In the genomic region with DNA sequence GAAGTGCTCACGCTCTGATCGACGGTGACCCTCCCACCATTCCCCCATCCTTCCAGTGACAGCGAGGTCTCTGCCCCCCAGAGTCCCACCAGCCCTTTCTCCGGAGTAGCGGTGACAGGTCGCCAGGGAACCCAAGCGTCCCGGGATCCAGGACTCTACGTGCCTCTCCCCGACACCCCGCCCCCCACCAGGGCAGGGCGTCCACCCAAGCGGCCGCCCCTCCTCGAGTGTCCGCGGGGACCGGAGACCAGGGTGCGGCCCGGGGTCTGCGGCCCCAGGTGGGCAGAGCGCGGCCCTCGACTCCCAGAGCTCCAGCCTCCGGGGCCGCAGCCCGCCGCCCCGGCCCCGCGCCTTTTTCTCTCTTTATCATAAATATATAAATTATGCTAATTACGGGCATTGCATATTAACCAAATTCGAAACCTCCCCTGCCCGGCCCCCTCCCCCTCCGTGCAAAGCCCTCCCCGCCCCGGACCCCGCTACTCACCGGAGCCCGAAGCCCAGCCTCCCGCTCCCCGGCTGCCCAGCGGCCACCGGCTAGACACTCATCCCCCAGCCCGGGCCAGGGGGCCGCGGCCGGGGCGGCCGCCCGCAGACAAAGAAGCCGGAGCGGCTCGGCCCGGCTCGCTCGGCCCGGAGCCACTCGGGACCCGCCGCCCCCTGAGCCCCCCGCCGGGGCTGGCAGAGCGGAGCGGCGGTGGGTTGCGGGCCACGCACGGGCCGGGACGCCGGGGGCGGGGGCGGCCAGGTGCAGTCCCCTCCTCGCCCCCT, we compare ENCODE assay signal across 8 mouse cellular contexts. TPM values are rescaled to one million over a fixed set of nuclear protein-coding genes. Genes with fewer than 3 reads are reported as not detected.
DNase-seq lines count a peak whose midpoint lies in the region; ATAC-seq and TF ChIP-seq lines count a peak whose summit lies in the region.

A gene (minus strand): TSS at position 709 of the 771 bp plus-strand sequence.

- WGBS in hindbrain, embryonic 14.5 days: 2% methylated on average over 58 of the region's 76 CpGs

- intact Hi-C loops in gastrocnemius, adult 2 months (cut with DNase I): loop anchor here (1.0 kb wide), 1 partner anchor 14 kb away; no protein-coding TSS in a partner anchor

- TF ChIP-seq CTCF in gastrocnemius, adult 2 months (IDR thresholded peaks at IDR 0.05): no peak

- H3K27ac ChIP-seq in gastrocnemius, adult 2 months: peak within 1 kb of the TSS; percentile 91
- peak within 1 kb of the TSS; percentile 83 for H3K27ac ChIP-seq in hindbrain, embryonic 14.5 days

- peak within 1 kb of the TSS; percentile 90 for H3K4me3 ChIP-seq in gastrocnemius, adult 2 months
- peak within 1 kb of the TSS; percentile 73 for H3K4me3 ChIP-seq in hindbrain, embryonic 14.5 days (replicated peaks; ENCODE audit: low read length)

- peaks cover 12% of the 10 kb centered on the region; the same call in 1 of the 2 replicates for H3K4me1 ChIP-seq in hindbrain, embryonic 14.5 days (replicated peaks; ENCODE audit: control insufficient read depth, insufficient read depth, low read length)

- H3K36me3 ChIP-seq in hindbrain, embryonic 14.5 days (replicated peaks; ENCODE audit: control insufficient read depth, insufficient read depth): no peaks in the 10 kb centered on the region

- no peaks in the 10 kb centered on the region for H3K9me3 ChIP-seq in hindbrain, embryonic 14.5 days (ENCODE audit: control insufficient read depth, low read length)

- H3K27me3 ChIP-seq in hindbrain, embryonic 14.5 days (ENCODE audit: control insufficient read depth, insufficient read depth, low read length): no peaks in the 10 kb centered on the region

- ATAC-seq in hindbrain, embryonic 14.5 days (ENCODE audit: low FRiP score): peak; percentile 78

- peak; percentile 43 for DNase-seq in NIH3T3 (ENCODE audit: low read depth)
- peak; percentile 66 for DNase-seq in cerebellum, adult 11-12 months
- DNase-seq in gastrocnemius, adult 2 months: peak; percentile 76
- DNase-seq in hindbrain, embryonic 14.5 days (ENCODE audit: low spot score): peak; percentile 36
- peak; percentile 34 to 49 for DNase-seq in layer of hippocampus, postnatal 25 days (ENCODE audit: extremely low spot score in 1 of 2, low spot score in 1 of 2)
- peak; percentile 76 for DNase-seq in lung, postnatal 10 days
- peak; percentile 67 for DNase-seq in right cerebral cortex, postnatal 10 days (ENCODE audit: low spot score in 2 of 2)
- no peak for DNase-seq in yolk sac, embryonic 10.5 days (ENCODE audit: low spot score)

- H3K4me2 ChIP-seq in hindbrain, embryonic 14.5 days (replicated peaks): peak within 1 kb of the TSS; percentile 88

- peak within 1 kb of the TSS; percentile 95 for H3K9ac ChIP-seq in hindbrain, embryonic 14.5 days

RNA-seq across cellular contexts. Expression of the gene that starts here (rescaled TPM):
- total RNA-seq in gastrocnemius, adult 2 months (2021): 10 to 100 TPM; 12.9 to 13.1 TPM
- 41.7 and 43.3 TPM in 2 replicates for polyA plus RNA-seq in hindbrain, embryonic 14.5 days (2014; fragmentation: Nextera tagmentation; extraction: Ambion mirVana)
- 100 to 1,000 TPM in 1 of 2 experiments, 10 to 100 TPM in 1; 95.7 to 110 TPM for total RNA-seq in layer of hippocampus, postnatal 25 days (2021)

Comparison
In these comparisons a context has a peak if more than half of its experiments do, and no peak if none do; other contexts are left out.
1. RNA of the gene that starts here (total RNA-seq): 95.7 to 110 TPM in layer of hippocampus, postnatal 25 days; 12.9 to 13.1 TPM in gastrocnemius, adult 2 months; every median in the first group is over 4 times any median in the second.